Mouse (Mus musculus) ES-E14 (cell line): Measurements from ENCODE around the gene Rxra.

Experiments
- CHD2 ChIP-seq: IDR thresholded peaks from 2 replicates; pipeline ENCODE4 v1.6.1; 2014; ENCODE audit warnings: mild to moderate bottlenecking, low read depth, low read length, inconsistent platforms
- HCFC1 ChIP-seq: IDR thresholded peaks from 2 replicates; pipeline ENCODE4 v1.6.1; 2012; ENCODE audit warnings: low read length, inconsistent platforms, borderline replicate concordance; ENCODE audit not compliant: insufficient read depth
- MAFK ChIP-seq: IDR thresholded peaks from 2 replicates; pipeline ENCODE4 v1.6.1; 2014; ENCODE audit warnings: mild to moderate bottlenecking, low read depth, low read length, inconsistent platforms; ENCODE audit not compliant: insufficient read depth
- ZC3H11A ChIP-seq: IDR thresholded peaks from 2 replicates; pipeline ENCODE4 v1.6.1; 2012; ENCODE audit warnings: low read depth, mild to moderate bottlenecking, inconsistent platforms, low read length, borderline replicate concordance
- ZNF384 ChIP-seq: IDR thresholded peaks from 2 replicates; pipeline ENCODE4 v1.6.1; 2012; ENCODE audit warnings: low read depth, low read length, inconsistent platforms

DNA sequence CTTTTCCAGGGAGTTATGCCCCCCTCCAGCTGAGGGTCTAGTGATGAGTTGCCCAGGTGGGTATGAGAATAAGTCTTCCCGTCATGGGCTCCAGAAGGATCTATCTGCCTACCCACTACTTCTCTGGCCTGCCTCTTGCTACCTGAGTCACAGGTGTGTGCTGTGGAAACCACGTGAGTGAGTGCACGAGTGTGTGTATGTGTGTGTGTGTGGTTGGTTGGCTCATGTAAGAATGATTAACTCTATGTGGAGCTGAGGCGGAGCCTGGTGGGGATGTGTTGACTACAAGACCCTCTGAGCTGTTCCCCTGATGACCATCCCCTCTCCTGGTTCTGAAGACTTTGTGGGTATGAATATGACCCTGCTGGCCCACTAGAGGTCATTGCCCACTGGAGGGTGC is 9.7 kb downstream of the Rxra start:
- TF ChIP-seq ZNF384 = no peak
- TF ChIP-seq ZC3H11A = no peak
- no peak for TF ChIP-seq CHD2
- TF ChIP-seq HCFC1 = no peak
- no peak for TF ChIP-seq MAFK
